ENCODE assay signal across 12 mouse cellular contexts in the genomic region with DNA sequence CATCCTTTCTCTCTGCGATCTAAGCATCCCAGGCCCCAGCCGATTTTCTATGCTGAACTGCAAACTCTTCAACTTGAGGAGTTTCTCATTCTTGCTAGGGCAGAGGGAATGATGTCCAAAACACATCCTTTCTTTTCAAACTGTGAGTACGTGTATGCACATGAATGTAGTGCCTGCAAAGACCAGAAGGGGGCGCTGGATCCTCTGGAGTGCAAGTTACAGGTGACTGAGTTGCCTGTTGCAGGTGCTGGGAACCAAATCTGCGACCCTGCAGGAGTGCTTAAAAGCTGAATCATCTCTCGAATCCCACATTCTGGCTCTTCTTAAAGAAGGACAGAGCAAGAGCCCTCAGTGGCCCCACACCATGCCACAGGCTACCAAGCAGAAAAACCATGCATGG. TPM values are rescaled to one million over a fixed set of nuclear protein-coding genes. Genes with fewer than 3 reads are reported as not detected.
DNase-seq lines count a peak whose midpoint lies in the region; ATAC-seq and TF ChIP-seq lines count a peak whose summit lies in the region.
"Had no signal": no experiment of that assay in that cellular context is flagged by ENCODE, and none has a peak within 500 bp of the region (broad histone marks: within the 10 kb centered on the region; RNA-seq: fewer than 3 reads in every experiment).

No protein-coding gene starts in this region.

- H3K27ac ChIP-seq in heart, embryonic 10.5 days, result no peak overlapping the region
- peak overlapping the region; percentile 67 for H3K27ac ChIP-seq in stomach, postnatal 0 days (replicated peaks)
- H3K27ac ChIP-seq: limb, embryonic 13.5 days had no signal

- in situ Hi-C loops in Patski (cut with MboI; ENCODE audit: low pct_unique_long_range_greater_than_20kb), result no loop called here

- peak; percentile 74 for DNase-seq in heart, adult 11 months
- no peak for DNase-seq in heart, embryonic 10.5 days (ENCODE audit: low spot score)
- no peak for DNase-seq in lung, adult 2 months
- no peak for DNase-seq in lung, postnatal 36 days
- DNase-seq in Patski (ENCODE audit: low read depth, low spot score), result no peak
- no peak for DNase-seq in stomach, postnatal 0 days (ENCODE audit: low spot score)
- DNase-seq in retina, embryonic 14.5 days (ENCODE audit: low spot score), result no peak
- DNase-seq: heart, adult 18-20 months; right cerebral cortex, postnatal 4 days; thymus, postnatal 36 days had no signal

- no peak overlapping the region for H3K4me3 ChIP-seq in heart, embryonic 10.5 days
- no peak overlapping the region for H3K4me3 ChIP-seq in lung, adult 2 months (replicated peaks; ENCODE audit: extremely low read depth, low read depth, low read length)
- H3K4me3 ChIP-seq in stomach, postnatal 0 days (ENCODE audit: low read depth, low read length), result no peak overlapping the region
- H3K4me3 ChIP-seq: limb, embryonic 13.5 days had no signal

- ATAC-seq in Patski, result no peak
- ATAC-seq in stomach, postnatal 0 days (ENCODE audit: low FRiP score, low TSS enrichment), result no peak
- no peak for ATAC-seq in cerebellum, adult (ENCODE audit: insufficient number of reproducible peaks, low FRiP score, low TSS enrichment)

- no peaks in the 10 kb centered on the region for H3K27me3 ChIP-seq in heart, embryonic 10.5 days (ENCODE audit: insufficient read depth, poor library complexity, severe bottlenecking)
- H3K27me3 ChIP-seq in Patski, result no peaks in the 10 kb centered on the region
- no peaks in the 10 kb centered on the region for H3K27me3 ChIP-seq in stomach, postnatal 0 days (ENCODE audit: control insufficient read depth, insufficient read depth, low read length)
- H3K27me3 ChIP-seq: limb, embryonic 13.5 days had no signal

- H3K4me2 ChIP-seq in stomach, postnatal 0 days (replicated peaks; ENCODE audit: low read depth), result no peak overlapping the region
- H3K4me2 ChIP-seq: limb, embryonic 13.5 days had no signal

- 62% methylated on average over 6 of the region's 6 CpGs for WGBS in heart, embryonic 10.5 days
- WGBS in lung, adult 2 months, result 78% methylated on average over 6 of the region's 6 CpGs
- WGBS in stomach, postnatal 0 days, result 76% methylated on average over 6 of the region's 6 CpGs

- no peak overlapping the region for H3K9ac ChIP-seq in stomach, postnatal 0 days (ENCODE audit: low read length)
- H3K9ac ChIP-seq: limb, embryonic 13.5 days had no signal

- TF ChIP-seq POLR2A in lung, adult 2 months (IDR thresholded peaks at IDR 0.05; ENCODE audit: borderline replicate concordance, extremely low read depth, low read depth, low read length), result no peak

- peaks cover 22% of the 10 kb centered on the region for H3K36me3 ChIP-seq in heart, embryonic 10.5 days
- no peaks in the 10 kb centered on the region for H3K36me3 ChIP-seq in stomach, postnatal 0 days (ENCODE audit: control insufficient read depth, insufficient read depth, low read length)

- POLR2A ChIA-PET in Patski (lab: Charles Lee), result interaction anchor here (0.6 kb wide), 1 partner anchor 137 kb away, joined by 3 read pairs; no protein-coding TSS in a partner anchor

- peaks cover 51% of the 10 kb centered on the region for H3K4me1 ChIP-seq in heart, embryonic 10.5 days
- 0 out of 2 replicates have a peak, but pooled peaks cover 2% of the 10 kb centered on the region for H3K4me1 ChIP-seq in lung, adult 2 months (ENCODE audit: control insufficient read depth, insufficient read depth, low read length)
- H3K4me1 ChIP-seq in stomach, postnatal 0 days (replicated peaks; ENCODE audit: control insufficient read depth, insufficient read depth), result peaks cover 3% of the 10 kb centered on the region; the same call in 1 of the 2 replicates

- no peak for TF ChIP-seq EP300 in stomach, postnatal 0 days (optimal IDR thresholded peaks at IDR 0.05)

- TF ChIP-seq CTCF in lung, adult 2 months (IDR thresholded peaks at IDR 0.05; ENCODE audit: insufficient read depth, low read length), result 0 out of 2 replicates have a peak, but pooled peaks have one; percentile 12
- TF ChIP-seq CTCF in Patski (IDR thresholded peaks at IDR 0.05), result peak; percentile 59
- TF ChIP-seq CTCF in stomach, postnatal 0 days (IDR thresholded peaks at IDR 0.05; ENCODE audit: low read depth), result peak; percentile 61

- no peaks in the 10 kb centered on the region for H3K9me3 ChIP-seq in heart, embryonic 10.5 days
- no peaks in the 10 kb centered on the region for H3K9me3 ChIP-seq in stomach, postnatal 0 days (ENCODE audit: control insufficient read depth, low read length)
- H3K9me3 ChIP-seq: limb, embryonic 13.5 days had no signal

- CTCF ChIA-PET in Patski (lab: Charles Lee), result no interaction called here

RNA-seq across cellular contexts. Expression of gene Smad1, which starts 13.0 kb away (rescaled TPM):
- polyA plus RNA-seq in heart, embryonic 10.5 days (2016; fragmentation: Nextera tagmentation; extraction: Ambion mirVana), result 20.1 and 32.1 TPM in 2 replicates
- polyA plus RNA-seq in lung, adult 2 months (2012; rRNA removed), result 35.0 and 46.0 TPM in 2 replicates
- polyA plus RNA-seq in Patski (2021), result 31.5 TPM
- polyA plus RNA-seq in stomach, postnatal 0 days (2015; fragmentation: Nextera tagmentation; extraction: Ambion mirVana), result 25.9 and 31.5 TPM in 2 replicates
